Mouse (Mus musculus): ENCODE measurements around the gene Grip1. TPM values are rescaled to one million over a fixed set of nuclear protein-coding genes. Genes with fewer than 3 reads are reported as not detected.
A peak's percentile ranks its signal among the peaks of the same experiment; 100 is the strongest.

Gene Grip1
- 0.53 and 0.55 TPM in 2 replicates for polyA plus RNA-seq (2015; fragmentation: Nextera tagmentation; extraction: Ambion mirVana)

- Histone ChIP-seq H3K9me3 (replicated peaks) (no peaks in the 10 kb centered on the region), H3K27ac (replicated peaks) (no peak within 1 kb of the TSS), H3K27me3 (peaks cover 49% of the 10 kb centered on the region), H3K4me1 (replicated peaks) (no peaks in the 10 kb centered on the region), H3K36me3 (replicated peaks) (no peaks in the 10 kb centered on the region), H3K4me3 (replicated peaks) (peak within 1 kb of the TSS; percentile 54), H3K9ac (no peak within 1 kb of the TSS; the same call in 1 of the 2 replicates), H3K4me2 (peak within 1 kb of the TSS; percentile 59)
- WGBS (ENCODE audit: insufficient replicate concordance): under 1% methylated on average over 67 of the region's 84 CpGs
- peak; percentile 60 for ATAC-seq (ENCODE audit: insufficient read depth)
Measured at GRCm38 (mm10) chr10:119453431-119454105, at the start of gene Grip1. Gene Grip1 (plus strand): TSS chr10:119453830.

GRCm38 (mm10) chr10:119405103-119405502, 48.5 kb upstream of the Grip1 start:
- H3K4me3 ChIP-seq (replicated peaks): no peak overlapping the region
- no peaks in the 10 kb centered on the region for H3K27me3 ChIP-seq
- no peaks in the 10 kb centered on the region for H3K9me3 ChIP-seq (replicated peaks)
- ATAC-seq (ENCODE audit: insufficient read depth): no peak
- no peak overlapping the region for H3K4me2 ChIP-seq
- no peak overlapping the region for H3K27ac ChIP-seq (replicated peaks)
- 83% methylated on average over 9 of the region's 9 CpGs for WGBS (ENCODE audit: insufficient replicate concordance)
- no peaks in the 10 kb centered on the region for H3K36me3 ChIP-seq (replicated peaks)
- no peak overlapping the region for H3K9ac ChIP-seq
- H3K4me1 ChIP-seq (replicated peaks): no peaks in the 10 kb centered on the region

GRCm38 (mm10) chr10:119405612-119406011, 48.0 kb upstream of the Grip1 start:
- Histone ChIP-seq H3K4me3 (replicated peaks) (no peak overlapping the region), H3K4me2 (no peak overlapping the region), H3K9ac (no peak overlapping the region), H3K4me1 (replicated peaks) (no peaks in the 10 kb centered on the region), H3K27ac (replicated peaks) (no peak overlapping the region), H3K27me3 (no peaks in the 10 kb centered on the region), H3K9me3 (replicated peaks) (no peaks in the 10 kb centered on the region), H3K36me3 (replicated peaks) (no peaks in the 10 kb centered on the region)
- WGBS (ENCODE audit: insufficient replicate concordance): 50% methylated on average over 1 of the region's 1 CpGs
- ATAC-seq (ENCODE audit: insufficient read depth): no peak

- Histone ChIP-seq H3K9ac (no peak overlapping the region), H3K4me2 (no peak overlapping the region), H3K27ac (replicated peaks) (no peak overlapping the region), H3K9me3 (replicated peaks) (no peaks in the 10 kb centered on the region), H3K36me3 (replicated peaks) (no peaks in the 10 kb centered on the region), H3K27me3 (no peaks in the 10 kb centered on the region), H3K4me1 (replicated peaks) (no peaks in the 10 kb centered on the region), H3K4me3 (replicated peaks) (no peak overlapping the region)
- 6% methylated on average over 6 of the region's 6 CpGs for WGBS (ENCODE audit: insufficient replicate concordance)
- ATAC-seq (ENCODE audit: insufficient read depth): no peak
Measured at GRCm38 (mm10) chr10:119408327-119408726, 45.3 kb upstream of the Grip1 start.

- Histone ChIP-seq H3K27ac (replicated peaks) (no peak overlapping the region), H3K4me3 (replicated peaks) (no peak overlapping the region), H3K9ac (no peak overlapping the region), H3K27me3 (no peaks in the 10 kb centered on the region), H3K36me3 (replicated peaks) (no peaks in the 10 kb centered on the region), H3K4me1 (replicated peaks) (no peaks in the 10 kb centered on the region), H3K4me2 (no peak overlapping the region), H3K9me3 (replicated peaks) (no peaks in the 10 kb centered on the region)
- 78% methylated on average over 11 of the region's 11 CpGs for WGBS (ENCODE audit: insufficient replicate concordance)
- no peak for ATAC-seq (ENCODE audit: insufficient read depth)
Measured at GRCm38 (mm10) chr10:119413238-119413637, 40.4 kb upstream of the Grip1 start.

GRCm38 (mm10) chr10:119415106-119415505, 38.5 kb upstream of the Grip1 start:
- 47% methylated on average over 4 of the region's 4 CpGs for whole genome bisulfite sequencing (ENCODE audit: insufficient replicate concordance)

GRCm38 (mm10) chr10:119421418-119421817, 32.2 kb upstream of the Grip1 start:
- ATAC-seq (ENCODE audit: insufficient read depth): 0 out of 2 replicates have a peak, but pooled peaks have one; percentile 49
- Histone ChIP-seq H3K27me3 (no peaks in the 10 kb centered on the region), H3K4me3 (replicated peaks) (no peak overlapping the region), H3K4me2 (no peak overlapping the region), H3K27ac (replicated peaks) (no peak overlapping the region), H3K9me3 (replicated peaks) (0 out of 2 replicates have a peak, but pooled peaks cover 2% of the 10 kb centered on the region), H3K9ac (no peak overlapping the region), H3K36me3 (replicated peaks) (no peaks in the 10 kb centered on the region), H3K4me1 (replicated peaks) (no peaks in the 10 kb centered on the region)
- WGBS (ENCODE audit: insufficient replicate concordance): 26% methylated on average over 6 of the region's 6 CpGs

More at GRCm38 (mm10) chr10:119415106-119415505, 38.5 kb upstream of the Grip1 start:
- Histone ChIP-seq H3K9ac (no peak overlapping the region), H3K36me3 (replicated peaks) (no peaks in the 10 kb centered on the region), H3K4me2 (no peak overlapping the region), H3K4me1 (replicated peaks) (no peaks in the 10 kb centered on the region), H3K9me3 (replicated peaks) (no peaks in the 10 kb centered on the region), H3K27ac (replicated peaks) (no peak overlapping the region), H3K27me3 (no peaks in the 10 kb centered on the region), H3K4me3 (replicated peaks) (no peak overlapping the region)
- ATAC-seq (ENCODE audit: insufficient read depth): no peak

GRCm38 (mm10) chr10:119423821-119424534, 29.7 kb upstream of the Grip1 start:
- Histone ChIP-seq H3K4me1 (replicated peaks) (no peaks in the 10 kb centered on the region), H3K4me3 (replicated peaks) (no peak overlapping the region), H3K27ac (replicated peaks) (no peak overlapping the region), H3K9me3 (replicated peaks) (0 out of 2 replicates have a peak, but pooled peaks cover 2% of the 10 kb centered on the region), H3K4me2 (no peak overlapping the region), H3K36me3 (replicated peaks) (no peaks in the 10 kb centered on the region), H3K27me3 (no peaks in the 10 kb centered on the region), H3K9ac (no peak overlapping the region)
- 73% methylated on average over 11 of the region's 11 CpGs for WGBS (ENCODE audit: insufficient replicate concordance)
- ATAC-seq (ENCODE audit: insufficient read depth): no peak

GRCm38 (mm10) chr10:119427653-119428052, 26.0 kb upstream of the Grip1 start:
- peak; percentile 52; the same call in 1 of the 2 replicates for ATAC-seq (ENCODE audit: insufficient read depth)
- 0 out of 2 replicates have a peak, but pooled peaks cover 2% of the 10 kb centered on the region for H3K9me3 ChIP-seq (replicated peaks)
- H3K4me2 ChIP-seq: no peak overlapping the region
- H3K4me3 ChIP-seq (replicated peaks): no peak overlapping the region
- H3K27me3 ChIP-seq: no peaks in the 10 kb centered on the region
- H3K36me3 ChIP-seq (replicated peaks): no peaks in the 10 kb centered on the region
- no peaks in the 10 kb centered on the region for H3K4me1 ChIP-seq (replicated peaks)
- H3K9ac ChIP-seq: no peak overlapping the region
- 59% methylated on average over 7 of the region's 7 CpGs for WGBS (ENCODE audit: insufficient replicate concordance)
- H3K27ac ChIP-seq (replicated peaks): no peak overlapping the region

GRCm38 (mm10) chr10:119428106-119428505, 25.5 kb upstream of the Grip1 start:
- Histone ChIP-seq H3K36me3 (replicated peaks) (no peaks in the 10 kb centered on the region), H3K9ac (no peak overlapping the region), H3K27me3 (no peaks in the 10 kb centered on the region), H3K9me3 (replicated peaks) (0 out of 2 replicates have a peak, but pooled peaks cover 1% of the 10 kb centered on the region), H3K4me2 (no peak overlapping the region), H3K27ac (replicated peaks) (no peak overlapping the region), H3K4me1 (replicated peaks) (no peaks in the 10 kb centered on the region), H3K4me3 (replicated peaks) (no peak overlapping the region)
- WGBS (ENCODE audit: insufficient replicate concordance): 54% methylated on average over 7 of the region's 7 CpGs
- ATAC-seq (ENCODE audit: insufficient read depth): no peak

GRCm38 (mm10) chr10:119430240-119430639, 23.4 kb upstream of the Grip1 start:
- H3K27me3 ChIP-seq: no peaks in the 10 kb centered on the region
- no peak overlapping the region for H3K9ac ChIP-seq
- H3K4me3 ChIP-seq (replicated peaks): no peak overlapping the region
- no peak overlapping the region for H3K4me2 ChIP-seq
- no peaks in the 10 kb centered on the region for H3K4me1 ChIP-seq (replicated peaks)
- H3K9me3 ChIP-seq (replicated peaks): no peaks in the 10 kb centered on the region
- no peaks in the 10 kb centered on the region for H3K36me3 ChIP-seq (replicated peaks)
- no peak for ATAC-seq (ENCODE audit: insufficient read depth)
- H3K27ac ChIP-seq (replicated peaks): no peak overlapping the region
- WGBS (ENCODE audit: insufficient replicate concordance): 68% methylated on average over 7 of the region's 7 CpGs

Measured in liver, embryonic 15.5 days (tissue).